Mouse (Mus musculus): ENCODE results near the gene S1pr3. TPM values are rescaled to one million over a fixed set of nuclear protein-coding genes. Genes with fewer than 3 reads are reported as not detected.

The S1pr3 gene
- polyA plus RNA-seq (2014; fragmentation: Illumina TruSeq; extraction: RNeasy Lipid Tissue Mini Kit (QIAGEN cat#74804); ENCODE audit: insufficient read depth, low read depth, low replicate concordance), result 15.8 TPM

DNA sequence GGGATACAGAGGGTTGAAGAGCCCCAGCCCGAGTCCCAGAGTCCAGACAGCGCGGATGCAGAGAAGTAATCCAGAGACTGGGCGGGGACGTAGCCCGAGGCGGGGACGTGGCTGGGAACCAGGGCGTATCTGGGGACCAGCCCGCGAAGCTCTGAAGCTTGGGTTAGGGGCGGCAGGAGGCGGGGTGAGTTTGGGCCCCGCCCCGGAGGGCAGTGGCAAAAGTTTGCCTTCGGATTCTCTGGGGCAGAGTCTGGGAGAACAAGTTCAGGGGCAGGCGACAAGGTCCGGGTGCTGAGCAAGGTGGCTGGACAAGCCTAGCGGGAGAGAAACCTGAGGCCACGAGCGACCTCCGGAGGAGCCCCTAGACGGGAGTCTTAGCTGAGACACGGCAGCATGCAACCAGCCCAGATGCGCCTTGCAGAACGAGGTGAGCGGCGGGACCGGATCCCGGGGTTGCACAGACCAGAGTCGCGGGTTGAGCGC, at the start of gene S1pr3:
Gene S1pr3 (plus strand): TSS at position 121 of the 483 bp plus-strand sequence.

Other genes with a start within 250 kb of the S1pr3 start
- gene Nxnl2, start 237.6 kb upstream of the S1pr3 start, polyA plus RNA-seq (2014; fragmentation: Illumina TruSeq; extraction: RNeasy Lipid Tissue Mini Kit (QIAGEN cat#74804); ENCODE audit: insufficient read depth, low read depth, low replicate concordance), result 0.85 TPM
- gene Shc3, start 160.8 kb downstream of the S1pr3 start, polyA plus RNA-seq (2014; fragmentation: Illumina TruSeq; extraction: RNeasy Lipid Tissue Mini Kit (QIAGEN cat#74804); ENCODE audit: insufficient read depth, low read depth, low replicate concordance), result not detected
- 12.2 TPM for gene Cks2, start 236.6 kb downstream of the S1pr3 start, polyA plus RNA-seq (2014; fragmentation: Illumina TruSeq; extraction: RNeasy Lipid Tissue Mini Kit (QIAGEN cat#74804); ENCODE audit: insufficient read depth, low read depth, low replicate concordance)
- 7.8 TPM for gene Secisbp2, start 243.1 kb downstream of the S1pr3 start, polyA plus RNA-seq (2014; fragmentation: Illumina TruSeq; extraction: RNeasy Lipid Tissue Mini Kit (QIAGEN cat#74804); ENCODE audit: insufficient read depth, low read depth, low replicate concordance)